Mouse (Mus musculus): ENCODE data around the gene Gm3317.
"Not testable (repeated sequence)": the region's sequence is repeated elsewhere in the genome, so short reads cannot be mapped to it uniquely, and the experiment has no call there.

Gm3317 gene

GRCm38 (mm10) chr14:5164235-5164634 lies at the start of gene Gm3317:
Gene Gm3317, plus strand, starts transcription at chr14:5164535.
- not testable (repeated sequence) for DNase-seq

- not testable (repeated sequence) for DNase-seq
Observed at GRCm38 (mm10) chr14:5131219-5131618, 33.1 kb upstream of the Gm3317 start, which contains the start of gene Gm8279. Gene Gm8279, plus strand, starts transcription at chr14:5131519.

- not testable (repeated sequence) for DNase-seq
Observed at GRCm38 (mm10) chr14:5185493-5185892, 21.2 kb downstream of the Gm3317 start, which contains the start of gene Gm8271. Gene Gm8271, plus strand, starts transcription at chr14:5185793.
